Mouse (Mus musculus) myocyte (in vitro differentiated cells): ENCODE results near the gene Prr15. TPM values are rescaled to one million over a fixed set of nuclear protein-coding genes. Genes with fewer than 3 reads are reported as not detected.

Source experiments
- H3K27me3 ChIP-seq: one replicate; pipeline ENCODE4 v1.6.1; 2011; ENCODE audit not compliant: control insufficient read depth, insufficient read depth, insufficient read length
- H3K36me3 ChIP-seq: one replicate; pipeline ENCODE4 v1.6.1; 2011; ENCODE audit not compliant: control insufficient read depth, insufficient read depth
- H3K4me2 ChIP-seq: one replicate; pipeline ENCODE4 v1.6.1; 2011; ENCODE audit warnings: low read depth, control low read depth
- H3K4me3 ChIP-seq: one replicate; pipeline ENCODE4 v1.5.1; 2011; ENCODE audit warnings: mild to moderate bottlenecking, control low read depth, moderate library complexity
- H3K79me2 ChIP-seq: one replicate; pipeline ENCODE4 v1.6.1; 2011; ENCODE audit not compliant: control insufficient read depth, insufficient read depth
- H3ac ChIP-seq: one replicate; pipeline ENCODE4 v1.6.1; 2011; ENCODE audit not compliant: control insufficient read depth, insufficient read length
- CEBPB ChIP-seq: IDR thresholded peaks from 2 replicates; pipeline ENCODE4 v1.6.1; 2011; ENCODE audit warnings: mild to moderate bottlenecking, moderate library complexity; ENCODE audit not compliant: poor library complexity, insufficient read depth, severe bottlenecking
- E2F4 ChIP-seq: IDR thresholded peaks from one replicate; pipeline ENCODE4 v1.6.1; 2011; ENCODE audit warnings: mild to moderate bottlenecking, control low read depth, moderate library complexity; ENCODE audit not compliant: insufficient read depth
- MAX ChIP-seq: IDR thresholded peaks from one replicate; pipeline ENCODE4 v1.6.1; 2011; ENCODE audit warnings: low read depth, mild to moderate bottlenecking, control low read depth
- MYOD1 ChIP-seq, 3 experiments: IDR thresholded peaks; one replicate each; pipeline ENCODE4 v1.6.1; 2011; ENCODE audit warnings: control low read depth in 2 of 3, low read depth in 2 of 3, mild to moderate bottlenecking in 2 of 3, moderate library complexity in 1 of 3; ENCODE audit not compliant: insufficient read length in 2 of 3, control insufficient read depth in 1 of 3
- MYOG ChIP-seq, 3 experiments: IDR thresholded peaks; one replicate each; pipeline ENCODE4 v1.6.1; 2011; ENCODE audit warnings: control low read depth in 2 of 3, low read depth in 2 of 3, mild to moderate bottlenecking in 2 of 3; ENCODE audit not compliant: insufficient read length in 2 of 3, control insufficient read depth in 1 of 3, insufficient read depth in 1 of 3
- POLR2A ChIP-seq: IDR thresholded peaks from one replicate; pipeline ENCODE4 v1.6.1; 2011; ENCODE audit warnings: low read depth, mild to moderate bottlenecking, control low read depth, moderate library complexity; ENCODE audit not compliant: insufficient read length
- POLR2AphosphoS2 ChIP-seq: IDR thresholded peaks from one replicate; pipeline ENCODE4 v1.6.1; 2011; ENCODE audit warnings: low read depth, control low read depth; ENCODE audit not compliant: insufficient read length
- REST ChIP-seq: IDR thresholded peaks from one replicate; pipeline ENCODE4 v1.6.1; 2011; ENCODE audit warnings: mild to moderate bottlenecking, control low read depth, moderate library complexity; ENCODE audit not compliant: insufficient read depth, insufficient read length
- SRF ChIP-seq: IDR thresholded peaks from one replicate; pipeline ENCODE4 v1.6.1; 2011; ENCODE audit warnings: low read depth; ENCODE audit not compliant: control insufficient read depth, insufficient read length
- TCF12 ChIP-seq: IDR thresholded peaks from one replicate; pipeline ENCODE4 v1.6.1; 2011; ENCODE audit warnings: mild to moderate bottlenecking, control low read depth; ENCODE audit not compliant: poor library complexity, insufficient read depth, severe bottlenecking
- TCF3 ChIP-seq: IDR thresholded peaks from one replicate; pipeline ENCODE4 v1.6.1; 2011; ENCODE audit warnings: low read depth, control low read depth; ENCODE audit not compliant: insufficient read length
- USF1 ChIP-seq: IDR thresholded peaks from one replicate; pipeline ENCODE4 v1.6.1; 2011; ENCODE audit warnings: low read depth, mild to moderate bottlenecking, control low read depth, moderate library complexity
- polyA plus RNA-seq: library from polyadenylated mRNA; unstranded; fragments of >200 nt; fragmentation: generic; extraction: Trizol; gene quantifications from one replicate; pipeline ENCODE4 v1.2.1, GENCODE M21; 2012; ENCODE audit warnings: missing spikeins

Gene Prr15
- polyA plus RNA-seq, 1 experiment: 0.11 TPM

DNA sequence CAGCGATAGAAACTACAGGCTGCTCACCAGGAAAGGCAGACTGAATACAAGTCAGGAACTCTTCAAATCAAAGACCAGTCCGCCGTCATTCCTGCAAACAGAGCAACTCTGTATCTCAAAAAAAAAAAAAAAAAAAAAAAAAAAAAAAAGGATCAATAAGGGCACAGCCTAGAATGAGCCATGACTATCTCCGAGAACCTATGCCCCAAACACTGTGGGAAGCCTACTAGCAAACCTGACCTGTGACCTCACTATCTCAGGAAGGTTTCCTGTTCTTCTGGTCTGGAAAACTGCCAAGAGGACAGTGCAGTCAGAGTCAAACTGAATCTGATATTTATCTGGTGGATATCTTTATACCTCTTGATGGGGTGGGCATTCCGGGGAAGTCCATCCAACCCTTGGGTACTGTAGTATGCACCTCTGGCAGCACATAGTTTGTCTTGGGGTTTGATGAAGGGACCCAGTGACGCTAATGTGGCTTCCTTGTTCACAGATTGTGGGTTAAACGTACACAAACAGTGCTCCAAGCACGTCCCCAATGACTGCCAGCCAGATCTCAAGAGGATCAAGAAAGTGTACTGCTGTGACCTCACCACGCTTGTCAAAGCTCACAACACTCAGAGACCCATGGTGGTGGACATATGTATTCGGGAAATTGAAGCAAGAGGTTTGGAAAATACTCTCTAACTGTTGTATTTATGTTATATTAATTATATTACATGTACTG lies 35.7 kb upstream of the Prr15 start:
- Histone ChIP-seq H3K4me3 (no peak overlapping the region), H3K79me2 (no peaks in the 10 kb centered on the region), H3K4me2 (no peak overlapping the region), H3K27me3 (no peaks in the 10 kb centered on the region), H3K36me3 (no peaks in the 10 kb centered on the region), H3ac (no peak overlapping the region)
- no peak for TF ChIP-seq SRF
- no peak for TF ChIP-seq E2F4
- no peak for TF ChIP-seq TCF12
- no peak for TF ChIP-seq MYOG (IDR thresholded peaks at IDR 0.05; ENCODE audit: control insufficient read depth in 1 of 3, insufficient read depth in 1 of 3, insufficient read length in 2 of 3, low read depth in 2 of 3)
- TF ChIP-seq POLR2AphosphoS2: no peak

DNA sequence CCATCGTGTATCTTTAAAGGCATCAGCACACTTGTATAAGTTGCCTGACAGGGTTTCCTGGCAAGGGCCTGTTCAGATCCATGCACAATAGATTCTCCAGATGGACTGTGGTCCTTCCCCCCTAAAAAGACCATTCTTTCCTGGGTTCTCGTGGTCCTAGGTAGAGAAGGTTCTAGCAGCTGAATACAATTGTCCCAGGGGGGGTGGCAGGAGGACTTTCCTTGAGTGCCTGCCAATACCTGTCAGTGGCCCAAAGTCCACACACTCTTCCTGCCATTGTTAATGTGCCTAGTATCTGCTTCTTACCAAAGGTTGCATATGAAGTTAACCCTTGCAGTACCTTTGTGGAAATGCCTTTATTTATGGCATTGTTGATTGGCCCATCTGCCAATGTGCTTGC lies 28.4 kb upstream of the Prr15 start:
- Histone ChIP-seq H3K4me2 (no peak overlapping the region), H3K27me3 (no peaks in the 10 kb centered on the region), H3ac (no peak overlapping the region), H3K4me3 (no peak overlapping the region), H3K36me3 (no peaks in the 10 kb centered on the region), H3K79me2 (no peaks in the 10 kb centered on the region)
- TF ChIP-seq TCF12: no peak
- no peak for TF ChIP-seq E2F4
- TF ChIP-seq REST: no peak
- no peak for TF ChIP-seq SRF
- no peak for TF ChIP-seq CEBPB

DNA sequence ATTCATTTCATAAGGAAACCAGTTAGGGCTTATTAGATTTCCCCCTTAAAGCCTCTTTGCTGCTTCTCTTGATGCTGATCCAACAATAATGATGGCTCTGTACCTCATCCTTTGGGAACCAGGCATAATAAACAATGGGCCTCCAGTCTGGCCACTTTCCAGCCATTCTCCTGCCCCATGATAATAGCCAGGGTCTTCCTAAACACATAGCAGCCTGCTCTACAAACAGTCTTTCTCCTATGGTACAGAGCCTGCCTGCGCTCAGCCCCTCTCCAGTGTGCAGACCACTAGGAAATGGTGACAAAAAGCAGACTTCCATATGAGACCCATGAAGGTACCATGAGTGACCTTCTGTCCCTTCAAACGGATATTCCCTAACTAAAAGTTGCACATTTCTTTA lies 26.2 kb upstream of the Prr15 start:
- Histone ChIP-seq H3K27me3 (no peaks in the 10 kb centered on the region), H3K79me2 (no peaks in the 10 kb centered on the region), H3K36me3 (no peaks in the 10 kb centered on the region), H3K4me3 (no peak overlapping the region), H3ac (no peak overlapping the region), H3K4me2 (no peak overlapping the region)
- no peak for TF ChIP-seq CEBPB
- no peak for TF ChIP-seq MYOG (IDR thresholded peaks at IDR 0.05; ENCODE audit: control insufficient read depth in 1 of 3, insufficient read depth in 1 of 3, insufficient read length in 2 of 3, low read depth in 2 of 3)
- no peak for TF ChIP-seq TCF3
- no peak for TF ChIP-seq POLR2A
- TF ChIP-seq SRF: no peak
- no peak for TF ChIP-seq TCF12
- TF ChIP-seq MAX: no peak
- no peak for TF ChIP-seq REST
- no peak for TF ChIP-seq USF1
- TF ChIP-seq E2F4: no peak
- no peak for TF ChIP-seq MYOD1 (IDR thresholded peaks at IDR 0.05; ENCODE audit: control insufficient read depth in 1 of 3, insufficient read length in 2 of 3, low read depth in 2 of 3)
- TF ChIP-seq POLR2AphosphoS2: no peak

DNA sequence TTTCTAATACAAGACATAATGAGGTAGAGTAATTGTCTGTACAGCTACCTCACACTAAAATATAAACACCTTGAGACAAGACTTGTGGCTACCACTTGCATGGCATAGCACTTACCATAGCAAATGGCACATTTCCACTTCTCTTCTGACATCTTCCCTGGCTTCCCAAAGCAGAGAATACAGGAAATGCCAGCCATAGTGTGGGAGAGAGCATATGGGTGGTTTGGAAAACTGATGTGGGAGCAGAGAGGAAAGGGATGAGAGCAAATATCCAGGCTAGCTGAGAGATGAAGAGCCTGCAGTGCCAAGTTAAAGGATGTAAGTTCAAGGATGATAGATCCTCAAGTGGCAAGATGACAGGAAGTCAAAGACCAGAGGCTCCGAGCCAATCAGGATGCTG lies 19.9 kb upstream of the Prr15 start:
- no peak overlapping the region for H3ac ChIP-seq
- no peaks in the 10 kb centered on the region for H3K27me3 ChIP-seq
- no peak overlapping the region for H3K4me3 ChIP-seq
- H3K36me3 ChIP-seq: no peaks in the 10 kb centered on the region
- TF ChIP-seq MYOD1 (IDR thresholded peaks at IDR 0.05; ENCODE audit: control insufficient read depth in 1 of 3, insufficient read length in 2 of 3, low read depth in 2 of 3): no peak
- TF ChIP-seq MYOG (IDR thresholded peaks at IDR 0.05; ENCODE audit: control insufficient read depth in 1 of 3, insufficient read depth in 1 of 3, insufficient read length in 2 of 3, low read depth in 2 of 3): no peak
- no peak for TF ChIP-seq POLR2AphosphoS2
- TF ChIP-seq POLR2A: no peak
- TF ChIP-seq TCF12: no peak
- no peak for TF ChIP-seq TCF3
- TF ChIP-seq E2F4: no peak
- TF ChIP-seq SRF: no peak
- TF ChIP-seq USF1: no peak
- TF ChIP-seq CEBPB: no peak
- no peak overlapping the region for H3K4me2 ChIP-seq
- H3K79me2 ChIP-seq: no peaks in the 10 kb centered on the region

DNA sequence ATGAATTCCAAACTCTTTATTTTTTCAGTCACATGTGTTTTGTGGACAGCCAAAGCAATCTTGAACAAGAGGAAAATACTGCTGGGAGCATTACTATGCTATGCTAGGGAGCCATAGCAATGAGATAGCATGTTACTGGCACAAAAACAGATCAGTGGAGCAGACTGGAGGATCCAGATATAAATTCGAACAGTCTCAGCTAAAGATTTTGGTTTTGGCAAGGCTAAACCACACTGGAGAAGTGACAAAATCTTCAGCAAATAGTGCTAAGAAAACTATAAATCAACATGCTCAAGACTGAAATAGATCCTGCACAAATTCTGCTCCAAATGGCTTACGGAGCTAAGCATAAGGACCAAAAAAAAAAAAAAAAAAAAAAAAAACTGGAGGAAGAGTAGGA lies 12.6 kb upstream of the Prr15 start:
- Histone ChIP-seq H3K36me3 (no peaks in the 10 kb centered on the region), H3K27me3 (no peaks in the 10 kb centered on the region), H3K79me2 (no peaks in the 10 kb centered on the region), H3K4me2 (no peak overlapping the region), H3K4me3 (no peak overlapping the region), H3ac (no peak overlapping the region)
- no peak for TF ChIP-seq SRF
- TF ChIP-seq CEBPB: no peak
- no peak for TF ChIP-seq MAX
- no peak for TF ChIP-seq MYOG (IDR thresholded peaks at IDR 0.05; ENCODE audit: control insufficient read depth in 1 of 3, insufficient read depth in 1 of 3, insufficient read length in 2 of 3, low read depth in 2 of 3)
- no peak for TF ChIP-seq MYOD1 (IDR thresholded peaks at IDR 0.05; ENCODE audit: control insufficient read depth in 1 of 3, insufficient read length in 2 of 3, low read depth in 2 of 3)
- no peak for TF ChIP-seq TCF12
- TF ChIP-seq REST: no peak
- no peak for TF ChIP-seq E2F4
